Mouse (Mus musculus) hindbrain, embryonic 10.5 days (tissue): ENCODE results near the gene Rnf5. TPM values are rescaled to one million over a fixed set of nuclear protein-coding genes. Genes with fewer than 3 reads are reported as not detected.

ENCODE experiments used
- DNase-seq: peaks from one replicate; pipeline ENCODE4 v3.0.0-alpha.2; 2017; ENCODE audit warnings: low spot score
- H3K27ac ChIP-seq: fragments of 300-500 bp; sonication (generic); 2 replicates; pipeline ENCODE4 v1.5.1; 2016; ENCODE audit warnings: mild to moderate bottlenecking, moderate library complexity
- H3K27me3 ChIP-seq: fragments of 300-500 bp; sonication (generic); 2 replicates; pipeline ENCODE4 v1.6.1; 2016; ENCODE audit warnings: mild to moderate bottlenecking; ENCODE audit not compliant: poor library complexity, insufficient read depth, severe bottlenecking
- H3K36me3 ChIP-seq: fragments of 300-500 bp; sonication (generic); 2 replicates; pipeline ENCODE4 v1.6.1; 2016; ENCODE audit warnings: mild to moderate bottlenecking, moderate library complexity
- H3K4me1 ChIP-seq: fragments of 300-500 bp; sonication (generic); replicated peaks from 2 replicates; pipeline ENCODE4 v1.6.1; 2016; ENCODE audit warnings: mild to moderate bottlenecking
- H3K4me3 ChIP-seq: fragments of 300-500 bp; sonication (generic); 2 replicates; pipeline ENCODE4 v1.5.1; 2016; ENCODE audit warnings: mild to moderate bottlenecking, moderate library complexity
- H3K9me3 ChIP-seq: fragments of 300-500 bp; sonication (generic); 2 replicates; pipeline ENCODE4 v1.6.1; 2016; ENCODE audit warnings: mild to moderate bottlenecking, moderate library complexity
- WGBS: fragments of 180-500 bp; shearing (Covaris S2); methylation state at CpG from one replicate; pipeline ENCODE4 v1.1.7; 2016; 5-methylcytosine and 5-hydroxymethylcytosine counted together
- polyA plus RNA-seq: library from polyadenylated mRNA; unstranded; fragments of >200 nt; fragmentation: Nextera tagmentation; extraction: Ambion mirVana; gene quantifications from 2 replicates; pipeline ENCODE4 v1.2.1, GENCODE M21; 2016

Gene Rnf5
- polyA plus RNA-seq, 1 experiment from 2014 or later = 223 TPM

- Histone ChIP-seq H3K4me1 (peaks cover 21% of the 10 kb centered on the region), H3K9me3 (no peaks in the 10 kb centered on the region), H3K27me3 (peaks cover 14% of the 10 kb centered on the region; the same call in 1 of the 2 replicates), H3K36me3 (no peaks in the 10 kb centered on the region), H3K27ac (peak within 1 kb of the TSS; percentile 75), H3K4me3 (peak within 1 kb of the TSS; percentile 26)
- DNase-seq = peak; percentile 16
- 9% methylated on average over 6 of the region's 6 CpGs for WGBS
Observed at GRCm38 (mm10) chr17:34564003-34564421, 39.5 kb downstream of the Rnf5 start, which contains the start of gene Notch4. Notch4 (plus strand) TSS chr17:34564268.

- 80% methylated on average over 11 of the region's 11 CpGs for WGBS
- no peaks in the 10 kb centered on the region for H3K9me3 ChIP-seq
Observed at GRCm38 (mm10) chr17:34563354-34563753, 40.1 kb downstream of the Rnf5 start.

GRCm38 (mm10) chr17:34562595-34562994, 40.9 kb downstream of the Rnf5 start:
- 70% methylated on average over 3 of the region's 3 CpGs for WGBS
- no peaks in the 10 kb centered on the region for H3K36me3 ChIP-seq

More at GRCm38 (mm10) chr17:34563354-34563753, 40.1 kb downstream of the Rnf5 start:
- H3K4me3 ChIP-seq = no peak overlapping the region
- DNase-seq = no peak
- H3K27ac ChIP-seq = no peak overlapping the region
- H3K27me3 ChIP-seq = peaks cover 12% of the 10 kb centered on the region; the same call in 1 of the 2 replicates
- peaks cover 21% of the 10 kb centered on the region for H3K4me1 ChIP-seq
- no peaks in the 10 kb centered on the region for H3K36me3 ChIP-seq

GRCm38 (mm10) chr17:34561200-34561599, 42.3 kb downstream of the Rnf5 start:
- DNase-seq = no peak
- H3K36me3 ChIP-seq = no peaks in the 10 kb centered on the region
- H3K4me3 ChIP-seq = no peak overlapping the region
- H3K4me1 ChIP-seq = peaks cover 21% of the 10 kb centered on the region
- WGBS = 46% methylated on average over 8 of the region's 8 CpGs
- 0 out of 2 replicates have a peak, but pooled peaks cover 4% of the 10 kb centered on the region for H3K27me3 ChIP-seq
- H3K9me3 ChIP-seq = no peaks in the 10 kb centered on the region
- peak overlapping the region; percentile 56 for H3K27ac ChIP-seq

More at GRCm38 (mm10) chr17:34562595-34562994, 40.9 kb downstream of the Rnf5 start:
- Histone ChIP-seq H3K4me1 (peaks cover 21% of the 10 kb centered on the region), H3K4me3 (no peak overlapping the region), H3K27me3 (0 out of 2 replicates have a peak, but pooled peaks cover 9% of the 10 kb centered on the region), H3K27ac (no peak overlapping the region), H3K9me3 (no peaks in the 10 kb centered on the region)
- DNase-seq = no peak

- Histone ChIP-seq H3K4me3 (no peak overlapping the region), H3K4me1 (peaks cover 21% of the 10 kb centered on the region), H3K36me3 (no peaks in the 10 kb centered on the region), H3K27ac (no peak overlapping the region), H3K9me3 (no peaks in the 10 kb centered on the region), H3K27me3 (0 out of 2 replicates have a peak, but pooled peaks cover 4% of the 10 kb centered on the region)
- DNase-seq = no peak
- 92% methylated on average over 6 of the region's 6 CpGs for WGBS
Observed at GRCm38 (mm10) chr17:34560438-34560837, 43.1 kb downstream of the Rnf5 start.

- no peaks in the 10 kb centered on the region for H3K36me3 ChIP-seq
- peaks cover 18% of the 10 kb centered on the region for H3K4me1 ChIP-seq
- H3K9me3 ChIP-seq = no peaks in the 10 kb centered on the region
- no peak for DNase-seq
- no peak overlapping the region for H3K4me3 ChIP-seq
- WGBS = 27% methylated on average over 15 of the region's 15 CpGs
- H3K27me3 ChIP-seq = 0 out of 2 replicates have a peak, but pooled peaks cover 2% of the 10 kb centered on the region
- no peak overlapping the region for H3K27ac ChIP-seq
Observed at GRCm38 (mm10) chr17:34559895-34560294, 43.6 kb downstream of the Rnf5 start.

GRCm38 (mm10) chr17:34559116-34559515, 44.4 kb downstream of the Rnf5 start:
- Histone ChIP-seq H3K36me3 (no peaks in the 10 kb centered on the region), H3K4me3 (no peak overlapping the region), H3K4me1 (peaks cover 10% of the 10 kb centered on the region), H3K9me3 (no peaks in the 10 kb centered on the region), H3K27me3 (no peaks in the 10 kb centered on the region), H3K27ac (no peak overlapping the region)
- no peak for DNase-seq
- 90% methylated on average over 7 of the region's 7 CpGs for whole genome bisulfite sequencing

- H3K36me3 ChIP-seq = no peaks in the 10 kb centered on the region
- H3K4me3 ChIP-seq = no peak overlapping the region
- H3K27me3 ChIP-seq = no peaks in the 10 kb centered on the region
- 80% methylated on average over 11 of the region's 11 CpGs for WGBS
- no peaks in the 10 kb centered on the region for H3K9me3 ChIP-seq
- no peak for DNase-seq
- no peak overlapping the region for H3K27ac ChIP-seq
- H3K4me1 ChIP-seq = peaks cover 6% of the 10 kb centered on the region; the same call in 1 of the 2 replicates
Observed at GRCm38 (mm10) chr17:34557411-34557810, 46.1 kb downstream of the Rnf5 start.

- no peak for DNase-seq
- Histone ChIP-seq H3K36me3 (no peaks in the 10 kb centered on the region), H3K4me1 (peaks cover 5% of the 10 kb centered on the region; the same call in 1 of the 2 replicates), H3K27me3 (no peaks in the 10 kb centered on the region), H3K27ac (no peak overlapping the region), H3K4me3 (no peak overlapping the region), H3K9me3 (no peaks in the 10 kb centered on the region)
- WGBS = 88% methylated on average over 8 of the region's 8 CpGs
Observed at GRCm38 (mm10) chr17:34556406-34556805, 47.1 kb downstream of the Rnf5 start.

GRCm38 (mm10) chr17:34555483-34555882, 48.0 kb downstream of the Rnf5 start:
- Histone ChIP-seq H3K9me3 (no peaks in the 10 kb centered on the region), H3K36me3 (no peaks in the 10 kb centered on the region), H3K4me1 (no peaks in the 10 kb centered on the region), H3K27me3 (no peaks in the 10 kb centered on the region), H3K4me3 (no peak overlapping the region), H3K27ac (no peak overlapping the region)
- peak; percentile 78 for DNase-seq
- WGBS = 25% methylated on average over 5 of the region's 5 CpGs

Other genes with a start within 250 kb of the Rnf5 start
- not detected in 2 replicates for gene Btnl2, start 248.9 kb downstream of the Rnf5 start, polyA plus RNA-seq
- gene Btnl1, start 226.6 kb downstream of the Rnf5 start, polyA plus RNA-seq = not detected in 2 replicates
- gene BC051142, start 204.9 kb downstream of the Rnf5 start, polyA plus RNA-seq = 1.4 and 2.0 TPM in 2 replicates
- gene Btnl4, start 126.4 kb downstream of the Rnf5 start, polyA plus RNA-seq = not detected in 2 replicates
- gene Btnl6, start 86.3 kb downstream of the Rnf5 start, polyA plus RNA-seq = not detected in 2 replicates
- gene Notch4, start 39.4 kb downstream of the Rnf5 start, polyA plus RNA-seq = 9.1 and 12.5 TPM in 2 replicates
- 8.1 and 8.4 TPM in 2 replicates for gene Gpsm3, start 13.9 kb downstream of the Rnf5 start, polyA plus RNA-seq
- gene Pbx2, start 12.4 kb downstream of the Rnf5 start, polyA plus RNA-seq = 17.7 and 17.8 TPM in 2 replicates
- 2.0 and 2.7 TPM in 2 replicates for gene Ager, start 5.8 kb downstream of the Rnf5 start, polyA plus RNA-seq
- gene Agpat1, start 572 bp upstream of the Rnf5 start, polyA plus RNA-seq = 68.1 and 104 TPM in 2 replicates
- 6.0 and 6.1 TPM in 2 replicates for gene Egfl8, start 12.3 kb upstream of the Rnf5 start, polyA plus RNA-seq
- 22.7 and 28.7 TPM in 2 replicates for gene Ppt2, start 24.8 kb upstream of the Rnf5 start, polyA plus RNA-seq
- gene Prrt1, start 25.8 kb upstream of the Rnf5 start, polyA plus RNA-seq = 0.58 and 1.4 TPM in 2 replicates
- 19.4 and 19.6 TPM in 2 replicates for gene Fkbpl, start 41.1 kb upstream of the Rnf5 start, polyA plus RNA-seq
- 111 and 118 TPM in 2 replicates for gene Atf6b, start 43.5 kb upstream of the Rnf5 start, polyA plus RNA-seq
- gene Tnxb, start 66.8 kb upstream of the Rnf5 start, polyA plus RNA-seq = 0.01 and 0.02 TPM in 2 replicates
- gene C4b, start 140.2 kb upstream of the Rnf5 start, polyA plus RNA-seq = not detected in 2 replicates
- gene Cyp21a1, start 200.9 kb upstream of the Rnf5 start, polyA plus RNA-seq = not detected in 2 replicates
- gene Stk19, start 233.3 kb upstream of the Rnf5 start, polyA plus RNA-seq = 29.0 and 34.4 TPM in 2 replicates
- gene Dxo, start 233.3 kb upstream of the Rnf5 start, polyA plus RNA-seq = 83.2 and 83.7 TPM in 2 replicates
- 58.2 and 65.1 TPM in 2 replicates for gene Skiv2l, start 246.5 kb upstream of the Rnf5 start, polyA plus RNA-seq
- 137 and 139 TPM in 2 replicates for gene Nelfe, start 246.7 kb upstream of the Rnf5 start, polyA plus RNA-seq